Mouse (Mus musculus) cortical plate, adult 2 months (tissue): ENCODE measurements around the gene Cadm3.
"Not testable (repeated sequence)": the region's sequence is repeated elsewhere in the genome, so short reads cannot be mapped to it uniquely, and the experiment has no call there.

ENCODE experiments used
- CTCF ChIP-seq: fragments of 200-500 bp; IDR thresholded peaks from 2 replicates; pipeline ENCODE4 v1.5.1; 2011; ENCODE audit warnings: mild to moderate bottlenecking, control low read depth, low read length; ENCODE audit not compliant: insufficient read depth; ENCODE audit errors: extremely low read depth
- POLR2A ChIP-seq: fragments of 200-500 bp; IDR thresholded peaks from 2 replicates; pipeline ENCODE4 v1.6.1; 2011; ENCODE audit warnings: mild to moderate bottlenecking, low read length, control low read depth; ENCODE audit not compliant: insufficient read depth; ENCODE audit errors: extremely low read depth

DNA sequence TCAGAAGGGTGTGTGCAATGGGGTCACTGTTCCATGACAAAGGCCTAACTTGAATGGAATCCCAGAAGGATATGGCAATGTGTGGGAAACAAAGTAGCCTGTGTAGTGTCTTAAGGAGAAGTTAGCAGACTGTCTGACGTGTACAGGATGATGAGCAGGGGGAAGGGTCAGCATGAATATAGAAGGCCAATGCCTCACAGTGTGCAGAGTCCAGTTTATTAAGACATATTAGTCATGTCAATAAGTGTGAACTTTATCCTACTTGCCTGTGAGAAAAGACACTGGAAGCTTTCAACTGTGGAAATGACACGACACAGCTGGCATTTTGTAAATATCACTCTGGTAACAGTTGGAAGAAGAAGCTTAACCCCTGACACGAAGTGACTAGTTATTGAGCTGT lies 64.7 kb downstream of the Cadm3 start:
- TF ChIP-seq CTCF, POLR2A: not testable (repeated sequence)
